Mouse (Mus musculus): ENCODE data around the gene Tssc4. TPM values are rescaled to one million over a fixed set of nuclear protein-coding genes. Genes with fewer than 3 reads are reported as not detected.

Gene Tssc4
- polyA plus RNA-seq, 1 experiment: 157 TPM

GRCm38 (mm10) chr7:143042897-143043300 lies 26.1 kb upstream of the Tssc4 start:
- Histone ChIP-seq H3K4me3 (ENCODE audit: control insufficient read depth, insufficient read depth, low read length) (no peak overlapping the region), H3K4me1 (replicated peaks; ENCODE audit: control insufficient read depth, insufficient read depth, low read length) (no peaks in the 10 kb centered on the region; the same call in 1 of the 2 replicates), H3K36me3 (ENCODE audit: control insufficient read depth, insufficient read depth, low read length) (no peaks in the 10 kb centered on the region), H3K27me3 (ENCODE audit: control insufficient read depth, insufficient read depth, low read length) (no peaks in the 10 kb centered on the region), H3K27ac (ENCODE audit: control insufficient read depth, insufficient read depth, low read length) (no peak overlapping the region)
- DNase-seq: no peak
- 30% methylated on average over 3 of the region's 3 CpGs for WGBS
- TF ChIP-seq CTCF (IDR thresholded peaks at IDR 0.05; ENCODE audit: borderline replicate concordance, control insufficient read depth, extremely low read depth, insufficient read depth, low read length, poor library complexity) (no peak), POLR2A (IDR thresholded peaks at IDR 0.05; ENCODE audit: control insufficient read depth, extremely low read depth, insufficient read depth, low read length, poor library complexity) (no peak)

DNA sequence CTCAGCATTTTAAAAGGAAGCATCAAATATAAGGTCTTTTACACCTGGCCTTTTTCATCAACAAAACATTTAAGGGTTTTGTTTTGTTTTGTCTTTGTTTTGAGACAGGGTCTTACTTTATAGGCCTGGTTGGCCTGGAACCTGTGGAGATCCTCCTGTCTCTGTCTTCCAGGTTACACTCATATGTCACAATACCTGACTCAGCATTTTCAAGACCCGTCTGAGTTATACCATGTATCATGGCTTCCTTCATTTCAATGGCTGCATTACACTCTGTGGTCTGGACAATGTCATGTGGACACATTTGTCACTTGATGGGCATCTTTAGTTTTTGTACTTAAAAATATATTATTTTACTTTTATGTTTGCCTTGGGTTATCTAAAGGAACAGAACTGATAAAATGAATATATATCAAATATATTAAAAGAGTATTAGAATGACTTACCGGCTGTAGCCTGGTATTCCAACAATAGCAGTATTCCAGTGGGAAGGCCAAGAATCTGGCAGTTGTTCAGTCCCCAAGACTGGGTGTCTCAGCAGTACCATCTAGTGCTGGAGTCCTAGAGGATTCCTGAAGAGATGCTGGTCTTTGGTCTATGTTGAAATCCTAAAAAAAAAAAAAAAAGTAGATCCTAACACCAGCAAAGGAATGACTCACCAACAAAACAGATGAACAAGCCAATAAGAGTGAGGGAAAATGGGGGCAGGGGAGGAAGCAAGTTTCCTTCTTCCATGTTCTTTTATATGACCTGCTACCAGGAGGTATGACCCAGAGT lies 24.8 kb upstream of the Tssc4 start:
- DNase-seq: no peak
- Histone ChIP-seq H3K27ac (ENCODE audit: control insufficient read depth, insufficient read depth, low read length) (no peak overlapping the region), H3K4me3 (ENCODE audit: control insufficient read depth, insufficient read depth, low read length) (no peak overlapping the region), H3K27me3 (ENCODE audit: control insufficient read depth, insufficient read depth, low read length) (no peaks in the 10 kb centered on the region), H3K4me1 (replicated peaks; ENCODE audit: control insufficient read depth, insufficient read depth, low read length) (no peaks in the 10 kb centered on the region; the same call in 1 of the 2 replicates), H3K36me3 (ENCODE audit: control insufficient read depth, insufficient read depth, low read length) (no peaks in the 10 kb centered on the region)
- TF ChIP-seq CTCF (IDR thresholded peaks at IDR 0.05; ENCODE audit: borderline replicate concordance, control insufficient read depth, extremely low read depth, insufficient read depth, low read length, poor library complexity): no peak
- no peak for TF ChIP-seq POLR2A (IDR thresholded peaks at IDR 0.05; ENCODE audit: control insufficient read depth, extremely low read depth, insufficient read depth, low read length, poor library complexity)
- WGBS: 90% methylated on average over 2 of the region's 2 CpGs

DNA sequence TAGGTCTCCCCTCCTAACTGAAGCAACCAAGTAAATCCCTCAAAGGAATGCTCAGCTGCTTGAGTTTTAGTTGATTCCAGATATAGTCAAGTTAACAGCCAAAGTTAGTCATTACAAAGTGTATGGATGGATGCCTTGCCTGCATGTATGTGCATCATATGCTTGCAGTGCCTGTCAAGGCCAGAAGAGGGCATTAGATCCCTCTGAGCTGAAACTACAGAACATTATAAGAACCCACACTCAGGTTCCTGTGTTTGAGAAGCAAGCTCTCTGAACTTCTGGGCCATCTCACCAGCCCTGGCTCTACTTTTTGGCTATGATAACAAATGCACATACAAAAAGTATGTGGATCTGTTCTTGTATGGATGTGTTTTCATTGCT lies 24.2 kb upstream of the Tssc4 start:
- no peaks in the 10 kb centered on the region for H3K27me3 ChIP-seq (ENCODE audit: control insufficient read depth, insufficient read depth, low read length)
- no peak for TF ChIP-seq CTCF (IDR thresholded peaks at IDR 0.05; ENCODE audit: borderline replicate concordance, control insufficient read depth, extremely low read depth, insufficient read depth, low read length, poor library complexity)
- TF ChIP-seq POLR2A (IDR thresholded peaks at IDR 0.05; ENCODE audit: control insufficient read depth, extremely low read depth, insufficient read depth, low read length, poor library complexity): no peak
- no peaks in the 10 kb centered on the region for H3K36me3 ChIP-seq (ENCODE audit: control insufficient read depth, insufficient read depth, low read length)
- no peak for DNase-seq
- H3K27ac ChIP-seq (ENCODE audit: control insufficient read depth, insufficient read depth, low read length): no peak overlapping the region
- no peaks in the 10 kb centered on the region; the same call in 1 of the 2 replicates for H3K4me1 ChIP-seq (replicated peaks; ENCODE audit: control insufficient read depth, insufficient read depth, low read length)
- no peak overlapping the region for H3K4me3 ChIP-seq (ENCODE audit: control insufficient read depth, insufficient read depth, low read length)

DNA sequence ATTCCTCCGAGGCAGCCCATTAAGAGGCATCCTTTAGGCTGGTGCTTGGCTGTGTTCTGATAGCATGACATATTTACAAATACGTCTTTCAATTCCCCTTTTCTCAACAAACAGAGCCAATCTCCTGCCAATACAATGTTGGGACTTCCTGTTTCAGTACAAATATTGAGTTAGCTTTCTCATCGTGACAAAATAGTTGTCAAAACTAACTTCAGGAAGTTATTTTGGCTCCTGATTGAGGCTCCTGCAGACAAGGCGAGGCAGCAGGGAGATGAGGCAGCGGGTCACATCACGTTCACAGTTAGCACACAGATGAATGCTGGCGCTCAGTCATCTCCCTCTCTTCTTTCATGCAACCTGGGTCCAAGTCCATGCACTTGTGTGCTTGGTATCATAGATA lies 22.7 kb upstream of the Tssc4 start:
- no peak for DNase-seq
- no peaks in the 10 kb centered on the region; the same call in 1 of the 2 replicates for H3K4me1 ChIP-seq (replicated peaks; ENCODE audit: control insufficient read depth, insufficient read depth, low read length)
- no peak for TF ChIP-seq POLR2A (IDR thresholded peaks at IDR 0.05; ENCODE audit: control insufficient read depth, extremely low read depth, insufficient read depth, low read length, poor library complexity)
- no peaks in the 10 kb centered on the region for H3K27me3 ChIP-seq (ENCODE audit: control insufficient read depth, insufficient read depth, low read length)
- WGBS: 73% methylated on average over 7 of the region's 7 CpGs
- no peak overlapping the region for H3K27ac ChIP-seq (ENCODE audit: control insufficient read depth, insufficient read depth, low read length)
- H3K4me3 ChIP-seq (ENCODE audit: control insufficient read depth, insufficient read depth, low read length): no peak overlapping the region
- no peaks in the 10 kb centered on the region for H3K36me3 ChIP-seq (ENCODE audit: control insufficient read depth, insufficient read depth, low read length)

GRCm38 (mm10) chr7:143049331-143049730 lies 19.7 kb upstream of the Tssc4 start:
- WGBS: 89% methylated on average over 3 of the region's 3 CpGs
- Histone ChIP-seq H3K27me3 (ENCODE audit: control insufficient read depth, insufficient read depth, low read length) (no peaks in the 10 kb centered on the region), H3K36me3 (ENCODE audit: control insufficient read depth, insufficient read depth, low read length) (no peaks in the 10 kb centered on the region), H3K27ac (ENCODE audit: control insufficient read depth, insufficient read depth, low read length) (no peak overlapping the region), H3K4me1 (replicated peaks; ENCODE audit: control insufficient read depth, insufficient read depth, low read length) (peaks cover 11% of the 10 kb centered on the region), H3K4me3 (ENCODE audit: control insufficient read depth, insufficient read depth, low read length) (no peak overlapping the region)
- TF ChIP-seq POLR2A (IDR thresholded peaks at IDR 0.05; ENCODE audit: control insufficient read depth, extremely low read depth, insufficient read depth, low read length, poor library complexity): no peak
- TF ChIP-seq CTCF (IDR thresholded peaks at IDR 0.05; ENCODE audit: borderline replicate concordance, control insufficient read depth, extremely low read depth, insufficient read depth, low read length, poor library complexity): no peak
- no peak for DNase-seq

GRCm38 (mm10) chr7:143049841-143050816 lies 18.9 kb upstream of the Tssc4 start:
- 71% methylated on average over 3 of the region's 3 CpGs for WGBS
- no peaks in the 10 kb centered on the region for H3K36me3 ChIP-seq (ENCODE audit: control insufficient read depth, insufficient read depth, low read length)
- no peak for DNase-seq
- H3K4me1 ChIP-seq (replicated peaks; ENCODE audit: control insufficient read depth, insufficient read depth, low read length): peaks cover 19% of the 10 kb centered on the region
- TF ChIP-seq CTCF (IDR thresholded peaks at IDR 0.05; ENCODE audit: borderline replicate concordance, control insufficient read depth, extremely low read depth, insufficient read depth, low read length, poor library complexity) (no peak), POLR2A (IDR thresholded peaks at IDR 0.05; ENCODE audit: control insufficient read depth, extremely low read depth, insufficient read depth, low read length, poor library complexity) (no peak)
- H3K4me3 ChIP-seq (ENCODE audit: control insufficient read depth, insufficient read depth, low read length): no peak overlapping the region
- no peak overlapping the region for H3K27ac ChIP-seq (ENCODE audit: control insufficient read depth, insufficient read depth, low read length)
- H3K27me3 ChIP-seq (ENCODE audit: control insufficient read depth, insufficient read depth, low read length): no peaks in the 10 kb centered on the region
